Mouse (Mus musculus) ES-Bruce4 (cell line): ENCODE results near the gene 9130230L23Rik. TPM values are rescaled to one million over a fixed set of nuclear protein-coding genes. Genes with fewer than 3 reads are reported as not detected.

Experiments
- H3K27ac ChIP-seq: 2 replicates; pipeline ENCODE4 v1.5.1; 2012; ENCODE audit warnings: low read length, inconsistent platforms; ENCODE audit not compliant: insufficient read depth
- H3K27me3 ChIP-seq: 2 replicates; pipeline ENCODE4 v1.6.1; 2012; ENCODE audit warnings: mild to moderate bottlenecking, low read length, inconsistent platforms; ENCODE audit not compliant: control insufficient read depth, poor library complexity, insufficient read depth, severe bottlenecking
- H3K36me3 ChIP-seq: 2 replicates; pipeline ENCODE4 v1.6.1; 2012; ENCODE audit warnings: inconsistent platforms, mild to moderate bottlenecking, low read length, moderate library complexity; ENCODE audit not compliant: control insufficient read depth, poor library complexity, insufficient read depth, severe bottlenecking
- H3K4me1 ChIP-seq: one replicate; pipeline ENCODE4 v1.8.1; 2011; ENCODE audit warnings: low read length; ENCODE audit not compliant: control insufficient read depth, insufficient read depth
- H3K4me3 ChIP-seq: 2 replicates; pipeline ENCODE4 v1.5.1; 2011; ENCODE audit warnings: low read depth, mild to moderate bottlenecking, low read length
- H3K9ac ChIP-seq: 2 replicates; pipeline ENCODE4 v1.6.1; 2012; ENCODE audit warnings: low read depth, mild to moderate bottlenecking, inconsistent platforms; ENCODE audit not compliant: poor library complexity, severe bottlenecking
- H3K9me3 ChIP-seq: replicated peaks from 2 replicates; pipeline ENCODE4 v1.6.1; 2012; ENCODE audit warnings: mild to moderate bottlenecking, low read length, inconsistent platforms; ENCODE audit not compliant: control insufficient read depth, poor library complexity, insufficient read depth, severe bottlenecking
- CTCF ChIP-seq: IDR thresholded peaks from one replicate; pipeline ENCODE4 v1.8.1; 2011; ENCODE audit warnings: low read depth, low read length
- EP300 ChIP-seq: IDR thresholded peaks from 2 replicates; pipeline ENCODE4 v1.6.1; 2011; ENCODE audit warnings: low read depth, low read length; ENCODE audit not compliant: insufficient read depth
- POLR2A ChIP-seq: IDR thresholded peaks from one replicate; pipeline ENCODE4 v1.8.1; 2011; ENCODE audit warnings: low read length; ENCODE audit not compliant: insufficient read depth
- polyA plus RNA-seq: library from polyadenylated mRNA; stranded (reverse); fragments of >200 nt; gene quantifications from 2 replicates; pipeline ENCODE4 v1.2.4, GENCODE M21; 2011; ENCODE audit warnings: low read depth; ENCODE audit not compliant: missing spikeins, insufficient read depth, insufficient read length

9130230L23Rik gene
- polyA plus RNA-seq, 1 experiment: 0.67 TPM

DNA sequence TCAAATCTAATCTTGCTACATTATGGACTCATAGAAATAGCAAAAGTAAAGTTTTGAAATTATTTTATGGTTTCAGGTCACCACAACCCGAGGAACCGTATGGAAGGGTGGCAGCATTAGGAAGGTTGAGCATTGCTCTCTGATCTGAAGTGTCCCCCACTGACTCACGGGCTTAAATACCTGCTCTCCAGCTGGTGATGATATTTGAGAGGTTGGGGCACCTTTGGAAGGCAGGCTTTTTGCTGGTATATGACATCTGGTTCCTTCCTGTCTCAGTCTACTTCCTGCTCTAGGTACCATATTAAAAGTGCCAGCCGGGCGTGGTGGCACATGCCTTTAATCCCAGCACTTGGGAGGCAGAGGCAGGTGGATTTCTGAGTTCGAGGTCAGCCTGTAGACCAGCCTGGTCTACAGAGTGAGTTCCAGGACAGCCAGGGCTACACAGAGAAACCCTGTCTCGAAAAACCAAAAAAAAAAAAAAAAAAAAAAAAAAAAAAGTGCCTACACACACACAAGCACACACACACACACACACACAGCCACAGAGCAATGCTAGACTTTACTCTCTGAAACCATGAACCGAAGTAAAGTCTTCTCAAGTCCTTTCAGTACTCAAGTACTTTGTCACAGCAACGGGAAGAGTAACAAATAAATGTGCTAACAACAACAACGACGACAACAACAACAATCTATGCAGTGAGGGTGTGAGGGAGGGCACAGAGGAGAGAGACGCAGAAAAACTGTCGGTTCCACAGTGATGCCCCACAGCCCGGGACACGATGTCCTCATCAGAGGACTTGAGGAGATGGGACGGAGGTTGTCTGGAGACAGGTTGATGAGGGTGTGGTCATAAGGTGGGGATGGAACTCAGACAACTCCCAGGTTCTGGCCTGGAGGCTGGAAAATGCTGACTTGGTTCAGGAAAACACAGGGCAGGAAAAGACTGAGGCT lies 49.7 kb downstream of the 9130230L23Rik start:
- no peaks in the 10 kb centered on the region for H3K9me3 ChIP-seq
- peak overlapping the region; percentile 33 for H3K4me3 ChIP-seq
- no peaks in the 10 kb centered on the region for H3K4me1 ChIP-seq
- TF ChIP-seq CTCF: no peak
- TF ChIP-seq POLR2A: no peak
- TF ChIP-seq EP300: no peak
- H3K27ac ChIP-seq: no peak overlapping the region
- H3K36me3 ChIP-seq: no peaks in the 10 kb centered on the region
- H3K27me3 ChIP-seq: no peaks in the 10 kb centered on the region
- 0 out of 2 replicates have a peak overlapping the region, but pooled peaks have one; percentile 58 for H3K9ac ChIP-seq

DNA sequence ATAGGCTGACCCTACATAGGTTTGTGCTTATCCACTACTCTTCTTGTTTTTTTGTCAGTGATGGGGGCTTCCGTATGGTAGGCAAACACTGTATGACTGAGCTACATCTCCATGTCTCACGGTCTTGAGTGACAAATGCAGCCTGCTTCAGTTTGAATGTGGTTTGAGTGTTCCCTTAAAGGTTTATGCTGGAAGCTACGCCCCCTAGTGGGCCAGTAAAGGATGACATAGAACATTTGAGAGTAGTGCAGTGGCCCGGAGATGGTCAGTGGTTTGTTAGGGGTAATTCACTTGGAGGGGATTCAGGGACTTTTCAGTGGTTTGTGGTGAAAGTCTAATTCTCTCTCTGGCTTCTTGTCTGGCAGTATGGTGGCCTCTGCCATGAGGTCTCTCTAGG lies 52.6 kb downstream of the 9130230L23Rik start:
- no peaks in the 10 kb centered on the region for H3K36me3 ChIP-seq
- no peaks in the 10 kb centered on the region for H3K9me3 ChIP-seq
- TF ChIP-seq CTCF (no peak), POLR2A (no peak), EP300 (no peak)
- H3K4me1 ChIP-seq: no peaks in the 10 kb centered on the region
- no peak overlapping the region for H3K27ac ChIP-seq
- no peak overlapping the region for H3K4me3 ChIP-seq
- H3K27me3 ChIP-seq: no peaks in the 10 kb centered on the region
- H3K9ac ChIP-seq: peak overlapping the region; percentile 70; the same call in 1 of the 2 replicates

DNA sequence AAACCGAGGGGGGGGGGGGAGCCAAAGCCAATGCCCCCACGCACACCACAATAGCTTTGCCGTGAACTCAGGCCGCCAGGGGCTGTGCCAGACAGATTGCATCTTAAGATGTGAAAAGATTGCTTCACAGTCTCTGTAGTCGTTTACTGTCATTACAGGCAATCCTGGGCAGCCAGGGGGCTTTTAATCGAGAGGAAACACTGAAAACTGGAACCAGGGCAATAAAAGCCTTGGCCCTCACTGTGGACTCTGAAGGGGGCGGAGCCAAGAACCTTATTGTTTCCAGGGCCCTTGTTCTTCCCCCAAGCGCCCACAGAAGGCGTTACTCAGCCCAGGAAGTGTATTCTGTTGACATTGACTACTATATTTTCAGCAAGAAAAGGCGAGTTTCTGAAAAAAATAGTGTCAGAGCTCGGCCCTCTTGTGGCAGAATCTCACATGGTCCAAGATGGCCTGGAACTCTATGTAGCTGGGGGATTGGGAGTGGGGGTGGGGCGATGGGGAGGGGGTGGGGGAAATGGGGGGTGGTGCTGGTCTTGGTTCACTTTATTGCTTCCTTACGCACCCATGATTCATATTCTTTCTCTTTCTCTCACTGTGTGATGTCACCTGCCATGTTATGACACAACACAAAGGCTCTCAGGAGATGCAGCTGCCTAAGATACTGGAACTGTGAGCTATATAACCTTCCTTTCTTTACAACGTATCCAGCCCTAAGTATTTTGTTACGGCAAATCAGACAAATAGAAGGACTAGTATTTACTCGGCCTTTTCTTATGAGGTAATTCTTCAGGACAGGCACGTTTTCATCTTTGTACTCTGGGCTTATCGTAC lies 53.2 kb downstream of the 9130230L23Rik start:
- Histone ChIP-seq H3K27me3 (no peaks in the 10 kb centered on the region), H3K27ac (peak overlapping the region; percentile 76), H3K36me3 (no peaks in the 10 kb centered on the region), H3K9me3 (no peaks in the 10 kb centered on the region), H3K4me3 (peak overlapping the region; percentile 23), H3K9ac (peak overlapping the region; percentile 70), H3K4me1 (no peaks in the 10 kb centered on the region)
- TF ChIP-seq POLR2A (no peak), CTCF (no peak), EP300 (no peak)

DNA sequence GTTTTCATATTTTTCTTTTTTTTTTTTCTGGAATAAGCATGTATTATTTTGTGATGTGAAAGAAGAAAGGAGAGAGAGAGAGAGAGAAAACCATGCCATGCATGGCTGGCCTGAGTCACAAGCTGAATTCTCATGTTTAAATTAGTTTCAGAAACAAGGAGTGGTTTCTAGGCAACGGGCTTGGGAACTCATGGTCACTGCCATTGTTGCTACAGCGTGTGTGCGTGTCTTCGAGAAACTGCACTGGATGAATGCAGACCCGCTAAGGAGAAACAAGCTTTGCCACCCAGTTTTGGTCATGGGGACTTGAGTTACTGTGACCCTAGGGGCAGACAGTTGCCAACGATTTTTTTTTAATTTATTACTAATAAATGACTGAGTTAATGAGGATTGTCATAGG lies 53.8 kb downstream of the 9130230L23Rik start:
- no peak overlapping the region for H3K4me3 ChIP-seq
- no peak overlapping the region for H3K27ac ChIP-seq
- H3K27me3 ChIP-seq: no peaks in the 10 kb centered on the region
- H3K9me3 ChIP-seq: no peaks in the 10 kb centered on the region
- H3K36me3 ChIP-seq: no peaks in the 10 kb centered on the region
- no peaks in the 10 kb centered on the region for H3K4me1 ChIP-seq
- H3K9ac ChIP-seq: peak overlapping the region; percentile 70
- TF ChIP-seq CTCF (no peak), EP300 (no peak), POLR2A (no peak)

DNA sequence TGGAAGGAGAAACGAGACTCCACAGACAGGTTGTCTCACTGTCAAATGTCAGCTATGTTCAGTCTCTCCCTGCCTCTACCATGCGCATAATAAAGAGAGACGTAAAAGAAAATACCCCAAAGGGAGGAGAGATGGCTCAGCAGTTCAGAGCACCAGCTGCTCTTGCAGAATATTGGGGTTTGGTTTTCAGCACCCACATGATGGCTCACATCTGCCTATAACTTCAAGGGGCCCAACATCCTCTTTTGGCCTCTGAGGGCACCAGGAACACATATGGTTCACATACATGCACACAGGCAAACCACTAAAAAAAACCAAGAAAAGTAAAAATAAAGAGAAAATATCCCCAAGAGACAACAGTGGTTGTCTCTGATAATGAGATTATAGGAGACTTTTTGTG lies 54.3 kb downstream of the 9130230L23Rik start:
- H3K27me3 ChIP-seq: no peaks in the 10 kb centered on the region
- no peaks in the 10 kb centered on the region for H3K4me1 ChIP-seq
- TF ChIP-seq POLR2A (no peak), CTCF (no peak), EP300 (no peak)
- H3K36me3 ChIP-seq: no peaks in the 10 kb centered on the region
- H3K27ac ChIP-seq: no peak overlapping the region
- no peak overlapping the region for H3K4me3 ChIP-seq
- no peak overlapping the region for H3K9ac ChIP-seq
- no peaks in the 10 kb centered on the region for H3K9me3 ChIP-seq

DNA sequence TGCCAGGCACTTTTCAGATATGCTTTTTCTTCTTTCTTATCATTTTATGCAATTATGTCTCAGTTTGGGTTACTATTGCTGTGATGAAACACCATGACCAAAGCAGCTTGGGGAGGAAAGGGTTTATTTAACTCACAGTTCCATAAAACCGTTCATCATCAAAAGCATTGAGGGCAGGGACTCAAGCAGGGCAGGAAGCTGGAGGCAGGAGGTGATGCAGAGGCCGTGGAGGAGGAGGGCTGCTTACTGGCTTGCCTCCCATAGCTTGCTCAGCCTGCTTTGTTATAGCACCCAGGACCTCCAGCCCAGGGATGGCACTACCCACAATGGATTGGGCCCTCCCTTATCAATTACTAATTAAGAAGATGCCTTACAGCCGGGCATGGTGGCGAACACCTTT lies 62.9 kb downstream of the 9130230L23Rik start:
- no peak overlapping the region for H3K9ac ChIP-seq
- H3K27me3 ChIP-seq: no peaks in the 10 kb centered on the region
- no peaks in the 10 kb centered on the region for H3K9me3 ChIP-seq
- no peaks in the 10 kb centered on the region for H3K36me3 ChIP-seq
- no peak for TF ChIP-seq EP300
- no peak for TF ChIP-seq POLR2A
- no peak for TF ChIP-seq CTCF
- no peak overlapping the region for H3K27ac ChIP-seq
- H3K4me1 ChIP-seq: no peaks in the 10 kb centered on the region
- H3K4me3 ChIP-seq: no peak overlapping the region
